Mouse (Mus musculus) forebrain, embryonic 12.5 days (tissue): Measurements from ENCODE around the gene BC030867. TPM values are rescaled to one million over a fixed set of nuclear protein-coding genes. Genes with fewer than 3 reads are reported as not detected.

ENCODE experiments used
- ATAC-seq: fragments of 200-750 bp; cut with Nextera tagmentation; 2 replicates; pipeline ENCODE4 v1.8.0; 2017; ENCODE audit warnings: moderate TSS enrichment; ENCODE audit not compliant: low FRiP score
- H3K27ac ChIP-seq: fragments of 300-500 bp; sonication (generic); 2 replicates; pipeline ENCODE4 v1.5.1; 2016; ENCODE audit warnings: mild to moderate bottlenecking
- H3K27me3 ChIP-seq: fragments of 300-500 bp; sonication (generic); 2 replicates; pipeline ENCODE4 v1.6.1; 2016; ENCODE audit warnings: mild to moderate bottlenecking
- H3K36me3 ChIP-seq: fragments of 300-500 bp; sonication (generic); replicated peaks from 2 replicates; pipeline ENCODE4 v1.6.1; 2016; ENCODE audit warnings: mild to moderate bottlenecking
- H3K4me1 ChIP-seq: fragments of 300-500 bp; sonication (generic); 2 replicates; pipeline ENCODE4 v1.6.1; 2016
- H3K4me2 ChIP-seq: fragments of 300-500 bp; sonication (generic); 2 replicates; pipeline ENCODE4 v1.6.1; 2016; ENCODE audit warnings: mild to moderate bottlenecking, moderate library complexity
- H3K4me3 ChIP-seq: fragments of 300-500 bp; sonication (generic); replicated peaks from 2 replicates; pipeline ENCODE4 v1.5.1; 2016; ENCODE audit warnings: mild to moderate bottlenecking
- H3K9ac ChIP-seq: fragments of 300-500 bp; sonication (generic); 2 replicates; pipeline ENCODE4 v1.6.1; 2016; ENCODE audit warnings: mild to moderate bottlenecking
- H3K9me3 ChIP-seq: fragments of 300-500 bp; sonication (generic); 2 replicates; pipeline ENCODE4 v1.6.1; 2016
- WGBS: fragments of 180-500 bp; shearing (Covaris S2); methylation state at CpG from one replicate; pipeline ENCODE4 v1.1.7; 2016; 5-methylcytosine and 5-hydroxymethylcytosine counted together
- polyA plus RNA-seq: library from polyadenylated mRNA; unstranded; fragments of >200 nt; fragmentation: Nextera tagmentation; extraction: Ambion mirVana; gene quantifications from 2 replicates; pipeline ENCODE4 v1.2.1, GENCODE M21; 2016

BC030867 gene
- polyA plus RNA-seq, 1 experiment from 2014 or later, result 18.5 TPM

DNA sequence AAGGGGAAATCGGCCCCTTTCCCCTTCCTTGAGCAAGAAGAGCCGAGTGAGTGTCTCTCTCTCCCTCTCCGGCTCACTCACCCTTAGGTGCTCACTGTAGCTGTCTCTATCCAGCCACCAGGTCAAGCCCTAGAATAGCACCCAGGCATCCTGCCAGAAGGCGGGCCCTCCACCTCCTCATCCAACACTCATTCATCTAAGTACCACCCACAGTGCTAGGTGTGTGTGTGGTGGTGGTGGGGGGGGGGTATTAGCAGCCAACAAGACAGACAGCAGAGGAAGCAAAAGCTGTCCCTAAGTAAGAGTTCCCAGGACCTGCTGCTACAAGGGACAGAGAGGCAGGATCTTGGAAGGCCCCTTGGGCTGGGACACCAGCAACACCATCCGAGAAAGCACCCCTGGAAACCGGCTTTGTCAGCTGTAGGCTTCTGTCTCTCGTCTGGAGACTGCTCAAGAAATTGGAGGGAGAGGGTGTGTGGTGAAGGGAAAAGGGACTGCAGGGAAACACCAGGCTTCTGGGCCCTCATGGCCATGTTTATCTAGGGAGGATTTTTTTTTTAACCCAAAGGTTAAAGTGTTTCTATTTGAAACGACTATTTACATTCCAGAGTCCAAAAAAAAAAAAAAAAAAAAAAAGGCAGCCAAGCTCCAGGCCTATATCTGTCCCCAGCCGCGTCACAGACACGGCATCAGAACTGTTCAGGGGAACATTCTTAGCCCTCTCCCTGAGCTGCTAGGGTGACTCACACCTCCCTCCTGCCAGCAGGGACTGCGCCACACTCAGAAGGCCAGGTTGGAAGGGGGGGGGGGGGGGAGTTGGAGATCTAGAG lies 32.4 kb upstream of the BC030867 start:
- Histone ChIP-seq H3K27me3 (no peaks in the 10 kb centered on the region), H3K9ac (peak overlapping the region; percentile 25; the same call in 1 of the 2 replicates), H3K9me3 (no peaks in the 10 kb centered on the region), H3K4me1 (peaks cover 66% of the 10 kb centered on the region), H3K27ac (no peak overlapping the region), H3K4me3 (no peak overlapping the region), H3K36me3 (peaks cover 16% of the 10 kb centered on the region), H3K4me2 (no peak overlapping the region)
- 61% methylated on average over 12 of the region's 12 CpGs for WGBS
- no peak for ATAC-seq

DNA sequence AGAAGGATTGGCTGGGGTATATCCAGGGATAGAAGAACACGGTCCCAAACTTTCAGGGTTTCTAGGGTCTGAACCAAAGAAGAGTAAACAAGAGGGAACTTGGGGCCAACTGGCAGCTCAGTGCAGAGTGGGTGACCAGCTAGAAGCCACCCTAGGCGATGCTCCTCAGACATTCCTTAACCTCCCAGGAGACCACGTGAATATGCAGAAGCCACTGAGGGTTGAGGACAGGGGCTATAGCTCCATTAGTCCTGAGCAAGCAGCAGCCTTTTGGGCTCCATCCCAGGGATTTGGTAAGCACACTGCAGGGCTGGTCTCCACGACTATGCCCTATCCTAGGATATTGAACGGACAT lies 31.8 kb upstream of the BC030867 start:
- Histone ChIP-seq H3K27me3 (no peaks in the 10 kb centered on the region), H3K4me3 (no peak overlapping the region), H3K36me3 (peaks cover 16% of the 10 kb centered on the region), H3K4me2 (no peak overlapping the region), H3K27ac (no peak overlapping the region), H3K9me3 (no peaks in the 10 kb centered on the region), H3K4me1 (peaks cover 60% of the 10 kb centered on the region), H3K9ac (no peak overlapping the region)
- 57% methylated on average over 5 of the region's 5 CpGs for WGBS
- no peak for ATAC-seq

DNA sequence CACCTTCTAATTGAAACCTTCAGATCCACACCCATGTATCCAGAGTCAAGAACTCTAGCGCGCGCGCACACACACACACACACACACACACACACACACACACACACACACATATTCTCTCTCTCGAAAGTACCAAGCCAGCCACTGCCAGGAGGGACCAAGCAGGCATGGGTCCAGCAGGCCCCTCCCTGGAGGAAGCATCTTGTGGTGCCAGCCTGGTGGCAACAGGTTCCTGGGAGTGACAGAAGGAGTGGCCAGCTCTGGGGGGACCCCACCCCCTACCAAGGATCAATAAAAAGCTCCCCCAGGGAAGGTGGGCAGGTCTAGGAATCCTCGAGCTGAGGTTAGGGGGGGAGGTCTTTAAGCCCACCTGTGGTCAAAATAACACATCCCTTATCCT lies 31.3 kb upstream of the BC030867 start:
- Histone ChIP-seq H3K4me2 (no peak overlapping the region), H3K4me1 (peaks cover 57% of the 10 kb centered on the region), H3K9ac (0 out of 2 replicates have a peak overlapping the region, but pooled peaks have one; percentile 13), H3K27ac (no peak overlapping the region), H3K4me3 (no peak overlapping the region), H3K27me3 (no peaks in the 10 kb centered on the region), H3K36me3 (peaks cover 21% of the 10 kb centered on the region), H3K9me3 (no peaks in the 10 kb centered on the region)
- WGBS, result 86% methylated on average over 6 of the region's 6 CpGs
- ATAC-seq, result no peak

DNA sequence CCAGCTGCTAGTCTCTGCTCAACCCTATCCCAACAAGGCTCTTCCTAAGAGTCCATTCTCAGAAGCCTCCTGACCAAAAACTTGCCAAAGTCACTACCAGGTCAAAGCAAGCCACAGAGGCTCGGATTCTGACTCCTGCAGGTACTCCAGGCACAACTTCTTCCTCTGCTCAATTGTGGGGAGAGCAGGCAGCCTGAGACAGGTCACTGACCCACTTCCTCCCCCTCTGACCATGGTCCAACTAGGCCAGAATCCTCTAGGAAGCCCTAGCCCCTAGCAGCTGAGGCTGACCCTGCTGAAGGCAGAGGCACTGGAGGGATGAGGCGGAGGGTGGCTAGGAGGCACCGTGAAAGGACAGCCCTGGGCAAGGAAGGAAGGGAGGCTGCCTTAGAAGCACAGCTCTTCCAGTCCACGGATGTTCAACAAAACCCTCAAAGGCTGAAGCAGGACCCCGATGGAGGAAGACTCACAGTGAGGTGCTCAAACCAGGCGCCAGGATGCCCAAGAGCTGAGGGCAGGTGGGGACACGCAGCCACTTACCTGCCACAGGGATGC lies 30.7 kb upstream of the BC030867 start:
- Histone ChIP-seq H3K4me3 (peak overlapping the region; percentile 16; the same call in 1 of the 2 replicates), H3K4me1 (peaks cover 57% of the 10 kb centered on the region), H3K27ac (peak overlapping the region; percentile 64), H3K4me2 (peak overlapping the region; percentile 40), H3K36me3 (peaks cover 22% of the 10 kb centered on the region), H3K27me3 (no peaks in the 10 kb centered on the region), H3K9me3 (no peaks in the 10 kb centered on the region), H3K9ac (peak overlapping the region; percentile 33)
- no peak for ATAC-seq
- WGBS, result 78% methylated on average over 7 of the region's 7 CpGs

DNA sequence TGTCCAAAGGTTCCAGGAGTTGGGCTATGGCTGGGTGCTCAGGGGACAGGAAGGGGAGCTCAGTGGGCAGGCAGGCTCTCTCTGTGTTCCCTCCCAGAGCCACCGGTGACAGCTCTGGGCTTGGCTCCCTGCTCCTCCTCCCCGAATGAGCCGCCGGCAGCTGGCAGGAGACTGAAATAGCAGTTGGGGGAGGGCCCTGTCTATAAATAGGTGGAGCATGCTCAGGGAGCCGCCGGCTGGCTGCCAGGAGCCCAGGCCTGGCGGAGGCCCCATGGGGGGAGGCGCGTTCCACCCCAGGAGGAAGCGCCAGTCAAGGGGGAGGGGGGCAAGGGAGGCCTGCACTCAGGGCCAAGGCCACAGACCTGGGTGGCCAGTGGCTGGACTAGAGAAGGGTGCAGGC lies 29.9 kb upstream of the BC030867 start:
- Histone ChIP-seq H3K9ac (peak overlapping the region; percentile 33), H3K4me2 (peak overlapping the region; percentile 40), H3K27me3 (no peaks in the 10 kb centered on the region), H3K4me1 (peaks cover 59% of the 10 kb centered on the region), H3K36me3 (peaks cover 22% of the 10 kb centered on the region), H3K27ac (peak overlapping the region; percentile 64), H3K4me3 (peak overlapping the region; percentile 16), H3K9me3 (no peaks in the 10 kb centered on the region)
- 1% methylated on average over 10 of the region's 10 CpGs for WGBS
- peak; percentile 88 for ATAC-seq

DNA sequence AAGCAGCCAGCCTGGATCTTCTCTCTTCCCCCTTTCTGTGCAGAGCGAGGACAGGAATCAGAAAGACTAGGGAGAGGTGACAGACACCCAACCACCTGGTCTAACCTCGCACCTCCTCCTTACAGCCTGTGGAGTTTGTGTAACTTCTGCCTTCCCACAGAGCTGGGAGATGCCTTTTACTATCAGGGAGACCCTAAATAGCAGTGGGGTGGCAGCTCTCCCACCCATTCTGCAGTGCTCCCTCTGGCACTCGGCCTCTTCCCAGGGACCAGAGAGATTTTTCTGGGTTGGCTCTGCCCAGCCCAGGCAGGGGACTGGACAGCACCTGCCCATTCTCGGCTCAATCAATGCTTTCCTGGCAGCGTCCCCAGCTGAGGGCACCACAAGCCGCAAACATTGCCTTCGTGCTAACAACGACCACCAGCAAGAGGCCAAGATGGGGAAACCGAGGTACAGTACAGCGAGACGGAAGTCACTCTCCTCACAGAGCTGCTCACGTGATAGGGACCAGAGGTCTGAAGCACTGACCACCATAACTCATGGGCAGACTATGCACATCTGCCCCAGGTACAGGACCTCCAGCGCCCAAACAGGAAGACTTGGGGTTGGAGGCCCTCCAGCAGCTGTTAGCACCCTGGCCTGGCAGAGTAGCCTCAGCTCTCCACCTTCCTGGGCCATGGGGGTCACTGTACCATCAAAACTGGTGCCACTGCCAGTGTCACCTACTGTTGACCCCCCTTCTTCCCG lies 29.3 kb upstream of the BC030867 start:
- ATAC-seq, result peak; percentile 4; the same call in 1 of the 2 replicates
- Histone ChIP-seq H3K9me3 (no peaks in the 10 kb centered on the region), H3K27ac (peak overlapping the region; percentile 64), H3K4me1 (peaks cover 62% of the 10 kb centered on the region), H3K4me3 (peak overlapping the region; percentile 16; the same call in 1 of the 2 replicates), H3K9ac (0 out of 2 replicates have a peak overlapping the region, but pooled peaks have one; percentile 33), H3K36me3 (peaks cover 22% of the 10 kb centered on the region), H3K27me3 (no peaks in the 10 kb centered on the region), H3K4me2 (peak overlapping the region; percentile 40)
- WGBS, result 73% methylated on average over 14 of the region's 14 CpGs

DNA sequence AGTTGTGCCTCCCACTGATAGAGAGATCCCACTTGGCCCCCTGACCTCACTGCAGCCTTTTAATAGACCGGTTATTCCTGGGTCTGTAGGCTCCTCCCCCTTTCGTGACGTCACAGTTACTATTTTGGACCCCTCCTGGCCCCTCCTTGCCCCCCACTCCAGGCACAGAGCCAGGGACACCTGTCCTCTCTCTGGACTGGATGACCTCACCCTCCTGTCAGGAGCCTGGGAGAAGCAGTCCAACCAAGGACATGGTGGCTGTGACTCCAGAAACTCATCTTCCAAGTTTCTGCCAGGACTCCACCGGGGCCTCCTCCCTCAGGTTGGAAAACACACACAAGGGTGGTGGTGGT lies 28.7 kb upstream of the BC030867 start:
- no peak for ATAC-seq
- no peak overlapping the region for H3K4me2 ChIP-seq
- H3K4me1 ChIP-seq, result peaks cover 62% of the 10 kb centered on the region
- H3K36me3 ChIP-seq, result peaks cover 22% of the 10 kb centered on the region
- H3K9ac ChIP-seq, result no peak overlapping the region
- H3K4me3 ChIP-seq, result no peak overlapping the region
- peaks cover 5% of the 10 kb centered on the region; the same call in 1 of the 2 replicates for H3K27me3 ChIP-seq
- H3K27ac ChIP-seq, result no peak overlapping the region
- WGBS, result 88% methylated on average over 4 of the region's 4 CpGs
- no peaks in the 10 kb centered on the region for H3K9me3 ChIP-seq

DNA sequence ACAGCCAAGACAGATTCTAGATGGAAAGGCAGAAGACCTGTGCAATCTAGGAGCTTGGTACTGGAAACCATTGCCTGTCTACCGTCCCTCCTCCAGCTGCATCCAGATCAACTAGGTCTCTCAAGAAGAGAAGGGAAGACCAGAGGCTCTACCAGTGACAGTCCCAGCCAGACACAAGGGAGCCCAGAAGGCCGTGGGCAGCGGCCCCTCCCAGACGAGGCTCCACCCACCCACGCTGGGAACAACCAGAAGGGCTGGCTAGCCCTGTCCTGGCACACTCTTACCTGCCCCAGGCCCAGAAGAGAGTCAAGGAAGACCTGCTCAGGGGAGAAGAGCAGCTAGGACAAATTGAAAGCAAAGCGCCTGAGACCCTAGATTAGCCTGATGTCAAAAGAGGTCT lies 28.2 kb upstream of the BC030867 start:
- no peak overlapping the region for H3K9ac ChIP-seq
- H3K9me3 ChIP-seq, result no peaks in the 10 kb centered on the region
- no peak overlapping the region for H3K27ac ChIP-seq
- no peak for ATAC-seq
- peaks cover 8% of the 10 kb centered on the region; the same call in 1 of the 2 replicates for H3K27me3 ChIP-seq
- peaks cover 63% of the 10 kb centered on the region for H3K4me1 ChIP-seq
- H3K4me2 ChIP-seq, result no peak overlapping the region
- no peak overlapping the region for H3K4me3 ChIP-seq
- peaks cover 22% of the 10 kb centered on the region for H3K36me3 ChIP-seq
- WGBS, result 74% methylated on average over 6 of the region's 6 CpGs

DNA sequence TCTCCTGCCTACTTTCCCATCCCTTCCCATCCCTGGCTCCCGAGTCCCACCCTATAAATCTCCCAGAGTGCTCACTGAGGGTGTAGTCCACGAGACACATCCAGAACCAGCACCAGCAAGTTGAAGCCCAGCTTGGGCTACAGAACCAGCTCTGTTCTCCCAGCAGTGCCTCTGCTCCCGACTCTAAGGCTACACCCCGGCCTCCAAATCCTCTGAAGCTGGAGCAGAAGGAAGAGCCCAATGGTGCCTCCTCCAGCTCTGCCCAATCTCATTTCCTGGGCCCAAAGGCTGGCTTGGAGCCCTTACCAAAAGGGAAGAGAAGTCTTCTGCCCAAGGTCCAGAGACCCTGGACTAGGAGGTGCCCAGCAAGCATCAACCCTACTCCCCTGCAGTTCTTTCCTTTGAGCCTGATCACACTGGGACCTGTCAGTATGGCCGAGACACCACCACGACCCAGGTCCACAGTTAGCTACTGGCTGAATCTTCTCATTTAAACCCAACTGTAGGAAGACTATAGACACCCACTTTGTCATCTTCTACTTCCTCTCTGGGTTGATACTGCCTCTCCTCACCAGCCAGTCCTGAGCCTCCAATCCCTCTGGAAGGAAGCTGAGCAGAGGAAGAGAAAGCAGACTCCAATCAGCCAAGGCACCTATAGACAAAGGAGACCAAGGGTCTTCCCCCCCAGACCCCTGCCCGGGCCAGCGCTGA lies 27.3 kb upstream of the BC030867 start:
- H3K27ac ChIP-seq, result no peak overlapping the region
- H3K4me2 ChIP-seq, result no peak overlapping the region
- H3K9ac ChIP-seq, result no peak overlapping the region
- no peak for ATAC-seq
- H3K4me3 ChIP-seq, result no peak overlapping the region
- H3K4me1 ChIP-seq, result peaks cover 62% of the 10 kb centered on the region
- WGBS, result 88% methylated on average over 8 of the region's 8 CpGs
- H3K27me3 ChIP-seq, result peaks cover 17% of the 10 kb centered on the region; the same call in 1 of the 2 replicates
- H3K36me3 ChIP-seq, result peaks cover 22% of the 10 kb centered on the region
- no peaks in the 10 kb centered on the region for H3K9me3 ChIP-seq

DNA sequence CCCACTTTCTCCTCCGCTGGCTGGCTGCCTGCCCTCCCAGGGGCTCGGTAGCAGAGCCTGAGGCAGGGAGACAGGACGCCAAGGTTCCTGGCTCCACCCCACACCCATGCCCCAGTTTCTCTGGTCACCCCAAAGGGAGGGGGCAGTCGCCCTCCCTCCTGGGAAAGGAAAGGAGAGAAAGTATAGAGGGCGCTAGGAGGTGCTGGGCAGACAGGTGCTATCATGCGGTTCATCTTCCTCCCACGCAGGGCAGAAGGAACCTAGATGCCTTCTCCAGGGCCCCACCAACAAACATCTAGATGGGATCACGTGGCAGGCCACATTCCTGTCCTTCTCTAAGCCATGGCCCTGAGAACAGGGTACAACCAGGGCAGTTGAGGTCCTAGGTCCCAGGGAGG lies 26.7 kb upstream of the BC030867 start:
- 83% methylated on average over 8 of the region's 8 CpGs for WGBS
- Histone ChIP-seq H3K4me1 (peaks cover 63% of the 10 kb centered on the region), H3K27me3 (peaks cover 20% of the 10 kb centered on the region; the same call in 1 of the 2 replicates), H3K36me3 (peaks cover 22% of the 10 kb centered on the region), H3K9ac (no peak overlapping the region), H3K9me3 (no peaks in the 10 kb centered on the region), H3K4me3 (no peak overlapping the region), H3K27ac (no peak overlapping the region), H3K4me2 (no peak overlapping the region)
- ATAC-seq, result no peak

DNA sequence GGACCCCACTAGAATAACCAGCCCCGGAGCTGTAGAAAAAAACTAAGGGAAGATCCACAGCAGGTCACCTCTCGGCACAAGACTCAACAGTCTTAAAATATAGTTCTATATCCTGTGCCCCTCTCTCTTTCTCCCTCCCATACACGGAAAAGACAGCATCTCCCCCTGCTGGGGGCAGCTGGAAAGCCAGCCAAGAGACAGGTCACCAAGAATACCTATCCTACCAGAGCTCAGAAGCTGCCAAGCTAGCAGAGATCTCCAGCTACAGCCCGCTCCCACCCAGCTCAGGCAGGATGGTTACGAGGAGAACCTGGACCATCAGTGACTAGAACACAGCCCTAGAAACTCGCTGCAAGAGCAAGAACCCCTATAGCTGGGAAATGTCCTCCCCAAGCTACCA lies 25.5 kb upstream of the BC030867 start:
- H3K27ac ChIP-seq, result no peak overlapping the region
- H3K4me1 ChIP-seq, result peaks cover 63% of the 10 kb centered on the region
- ATAC-seq, result no peak
- H3K4me3 ChIP-seq, result no peak overlapping the region
- WGBS, result 50% methylated on average over 6 of the region's 6 CpGs
- no peak overlapping the region for H3K4me2 ChIP-seq
- peaks cover 17% of the 10 kb centered on the region for H3K36me3 ChIP-seq
- no peaks in the 10 kb centered on the region for H3K9me3 ChIP-seq
- peaks cover 20% of the 10 kb centered on the region; the same call in 1 of the 2 replicates for H3K27me3 ChIP-seq
- no peak overlapping the region for H3K9ac ChIP-seq

DNA sequence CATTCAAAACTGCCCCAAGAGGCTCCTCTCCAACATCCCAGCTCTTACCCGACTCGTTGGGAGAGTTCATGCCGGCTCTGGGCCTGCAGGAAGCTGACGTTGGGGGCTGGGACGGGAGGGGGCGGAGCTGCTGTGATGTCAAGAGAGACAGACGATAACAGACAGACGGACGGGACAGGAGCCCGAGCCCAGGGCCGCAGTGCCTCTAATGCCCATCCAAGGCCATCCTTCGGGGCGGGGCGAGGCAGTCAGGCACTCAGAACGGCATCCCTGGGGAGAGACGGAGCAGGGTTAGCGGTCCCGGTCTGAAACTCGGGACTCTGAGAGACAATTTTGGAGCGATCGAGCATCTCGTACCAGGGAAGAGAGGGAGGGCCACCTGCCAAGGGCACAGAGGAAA lies 24.0 kb upstream of the BC030867 start:
- Histone ChIP-seq H3K9me3 (no peaks in the 10 kb centered on the region), H3K27ac (no peak overlapping the region), H3K4me3 (no peak overlapping the region), H3K4me1 (peaks cover 62% of the 10 kb centered on the region), H3K4me2 (peak overlapping the region; percentile 33), H3K9ac (peak overlapping the region; percentile 36; the same call in 1 of the 2 replicates), H3K36me3 (peaks cover 16% of the 10 kb centered on the region), H3K27me3 (peaks cover 20% of the 10 kb centered on the region; the same call in 1 of the 2 replicates)
- ATAC-seq, result no peak
- 10% methylated on average over 22 of the region's 22 CpGs for WGBS
